Mouse (Mus musculus): ENCODE measurements around the gene Deup1. TPM values are rescaled to one million over a fixed set of nuclear protein-coding genes. Genes with fewer than 3 reads are reported as not detected.
"Not testable (repeated sequence)": the region's sequence is repeated elsewhere in the genome, so short reads cannot be mapped to it uniquely, and the experiment has no call there.

Gene Deup1
- total RNA-seq, 2 experiments from 2014 or later = 0.35 to 0.68 TPM

DNA sequence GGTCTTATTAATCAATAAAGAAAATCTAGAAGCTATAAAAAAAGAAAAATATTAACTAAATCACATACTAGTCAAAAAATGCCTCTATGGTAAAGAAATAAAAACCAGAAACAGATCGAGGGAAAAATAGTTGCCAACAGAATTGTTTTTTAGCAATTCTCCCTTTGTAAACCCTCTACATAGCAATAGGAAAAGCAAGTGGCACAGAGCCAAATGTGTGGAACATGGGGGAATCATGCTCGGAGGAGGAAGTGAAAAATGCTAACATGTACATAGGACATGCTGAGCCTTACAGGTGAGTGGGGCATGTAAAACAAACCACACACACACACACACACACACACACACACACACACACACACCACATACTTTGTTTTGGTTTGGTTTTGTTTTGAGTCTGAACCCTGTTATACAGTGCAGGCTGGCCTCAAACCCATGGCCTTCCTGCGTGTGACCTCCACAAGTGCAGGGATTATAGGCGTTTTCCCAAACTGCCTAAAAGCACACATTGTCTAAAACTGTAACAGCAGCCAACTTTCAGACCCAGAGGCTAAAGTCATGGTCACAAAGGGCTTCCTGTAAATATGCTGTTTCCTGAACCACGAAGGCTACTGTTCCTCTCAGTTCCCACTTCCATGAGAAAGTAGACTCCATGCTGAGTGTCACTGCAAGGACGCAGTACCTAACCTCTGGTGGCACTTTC is 27.4 kb downstream of the Deup1 start:
- no peak for DNase-seq (ENCODE audit: low spot score in 2 of 2)
- intact Hi-C loops (cut with DNase I) = no loop called here

DNA sequence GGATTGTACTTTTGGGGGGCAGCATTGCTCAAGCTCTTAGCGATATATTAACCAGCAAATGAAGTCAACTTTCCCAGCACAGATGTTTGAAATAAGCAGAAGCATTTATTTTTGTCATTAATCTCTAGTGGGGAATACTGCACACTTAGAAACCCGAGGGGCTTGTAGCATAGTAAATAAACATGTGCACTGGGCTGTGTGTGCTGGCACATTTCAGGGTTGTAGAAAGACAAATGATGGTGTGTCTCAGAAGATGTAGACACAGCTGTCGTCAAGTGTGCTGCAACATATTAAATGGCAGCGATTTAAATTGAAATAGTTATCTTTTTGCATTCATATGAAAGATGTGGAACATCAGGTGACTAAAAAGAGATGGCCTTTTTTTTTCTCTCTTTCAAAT is 31.1 kb downstream of the Deup1 start:
- no peak for DNase-seq (ENCODE audit: low spot score in 2 of 2)
- intact Hi-C loops (cut with DNase I) = no loop called here

DNA sequence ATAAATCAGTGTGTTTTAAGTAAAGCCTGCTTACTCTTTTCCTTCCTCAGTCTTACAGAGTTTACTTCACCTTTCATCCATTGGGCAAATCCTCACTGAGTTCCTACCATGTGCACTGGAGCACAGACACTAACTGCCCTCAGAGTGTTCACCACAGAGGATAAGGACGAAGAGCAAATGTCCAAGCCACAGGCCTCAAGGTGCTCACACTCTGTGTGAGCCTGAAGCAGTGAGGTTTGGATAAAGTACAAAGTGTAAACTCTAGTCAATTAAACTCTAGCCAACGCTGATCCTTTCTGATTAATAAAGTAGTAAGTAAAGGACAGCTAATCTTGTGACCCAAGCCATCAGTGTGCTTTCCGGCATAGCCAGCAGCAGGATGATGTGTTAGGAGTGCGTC is 33.6 kb downstream of the Deup1 start:
- no peak for DNase-seq (ENCODE audit: low spot score in 2 of 2)
- intact Hi-C loops (cut with DNase I) = no loop called here

DNA sequence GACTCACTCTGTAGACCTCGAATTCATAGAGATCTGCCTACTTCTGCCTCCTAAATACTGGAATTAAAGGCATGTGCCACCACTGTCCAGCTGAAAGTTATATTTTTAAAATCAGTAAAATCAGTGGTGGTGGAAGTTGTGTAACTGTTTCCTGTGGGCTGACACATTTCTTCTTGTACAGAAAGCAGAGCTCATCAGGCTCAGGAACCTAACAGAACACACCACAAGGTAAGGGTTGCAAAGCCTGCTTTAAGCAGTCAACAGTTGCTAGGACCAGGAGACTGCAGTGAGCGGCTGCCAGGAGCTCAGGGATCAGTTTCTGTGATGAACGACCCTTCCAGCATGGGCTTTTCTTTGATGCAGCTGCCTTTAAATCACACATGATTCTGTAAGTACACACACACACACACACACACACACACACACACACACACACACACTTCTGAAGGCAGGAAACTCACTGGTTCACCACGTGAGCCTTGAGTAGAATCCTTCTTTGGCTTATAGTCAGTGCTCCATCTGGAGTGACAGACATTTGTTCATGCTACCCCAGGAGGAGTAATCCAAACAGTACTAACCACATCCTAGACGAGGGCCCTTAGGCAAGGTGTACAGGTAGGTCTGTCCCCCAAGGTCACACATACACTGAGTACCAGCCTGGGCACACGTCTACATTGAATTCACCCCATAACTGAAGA is 40.4 kb downstream of the Deup1 start:
- intact Hi-C loops (cut with DNase I) = no loop called here

GRCm38 (mm10) chr9:15585956-15586355 is 41.8 kb downstream of the Deup1 start:
- DNase-seq (ENCODE audit: low spot score in 2 of 2) = no peak
- intact Hi-C loops (cut with DNase I) = no loop called here

More for the DNA sequence above, 40.4 kb downstream of the Deup1 start:
- DNase-seq (ENCODE audit: low spot score in 2 of 2) = no peak

DNA sequence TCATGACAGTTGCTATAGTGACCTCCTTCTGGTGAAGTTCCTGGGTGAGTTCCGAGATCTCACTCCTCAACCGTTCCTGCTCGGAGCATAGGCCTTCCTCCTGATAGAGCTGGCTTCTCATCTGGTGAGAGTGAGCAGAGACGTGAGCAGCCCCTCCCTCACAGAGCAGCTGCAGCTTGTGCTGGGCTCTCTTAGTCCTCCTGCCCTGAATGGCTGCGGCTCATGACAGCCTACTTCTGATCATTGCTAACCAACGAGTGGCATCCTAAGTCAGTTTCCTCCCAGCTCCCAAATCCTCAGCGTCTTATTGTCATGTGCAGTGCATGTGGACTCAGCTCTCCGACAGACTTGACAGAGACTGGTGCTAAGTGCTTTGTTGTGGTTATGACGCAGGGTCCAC is 43.5 kb downstream of the Deup1 start:
- no peak for DNase-seq (ENCODE audit: low spot score in 2 of 2)
- intact Hi-C loops (cut with DNase I) = no loop called here

DNA sequence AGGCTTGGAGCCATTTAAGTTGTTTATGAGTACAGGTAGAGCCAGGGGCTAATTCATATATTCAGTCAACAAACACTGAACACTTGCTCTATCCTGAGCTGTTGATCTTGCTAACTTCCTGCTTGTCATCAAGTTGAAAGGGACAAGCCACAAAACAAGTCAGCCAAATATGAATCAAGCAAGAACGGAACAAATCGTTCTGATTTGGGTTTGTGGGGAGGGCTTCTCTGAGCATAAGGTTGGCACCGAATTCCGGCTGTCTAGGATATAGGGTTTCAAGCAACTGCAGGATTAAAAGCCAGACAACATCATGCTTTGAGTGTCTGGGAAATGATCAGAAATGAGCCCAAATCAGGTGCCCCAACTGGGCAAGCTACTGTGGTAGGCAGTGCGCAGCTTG is 45.7 kb downstream of the Deup1 start:
- intact Hi-C loops (cut with DNase I) = no loop called here
- DNase-seq (ENCODE audit: low spot score in 2 of 2) = no peak

- no peak for DNase-seq (ENCODE audit: low spot score in 2 of 2)
- intact Hi-C loops (cut with DNase I) = no loop called here
These were observed 47.6 kb downstream of the Deup1 start for GRCm38 (mm10) chr9:15580176-15580575.

DNA sequence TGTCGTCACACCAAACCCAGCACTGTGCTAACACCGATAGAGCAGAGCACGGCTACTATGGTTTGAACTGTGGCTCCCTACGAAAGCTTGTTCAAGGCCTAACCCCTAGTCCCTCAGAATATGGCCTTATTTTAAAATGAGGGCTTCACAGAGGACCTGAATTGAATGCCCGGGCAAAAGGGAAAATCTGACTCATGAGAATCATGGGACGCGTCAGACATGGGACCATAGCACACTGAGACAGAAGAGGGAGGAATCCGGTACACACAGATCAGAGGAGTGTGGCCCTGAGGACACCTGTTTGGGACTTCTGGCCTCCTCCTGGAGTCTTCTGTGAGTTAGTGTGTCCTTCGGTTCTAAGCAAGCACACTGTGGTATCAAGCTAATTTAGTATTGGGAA is 48.8 kb downstream of the Deup1 start:
- no peak for DNase-seq (ENCODE audit: low spot score in 2 of 2)
- intact Hi-C loops (cut with DNase I) = no loop called here

DNA sequence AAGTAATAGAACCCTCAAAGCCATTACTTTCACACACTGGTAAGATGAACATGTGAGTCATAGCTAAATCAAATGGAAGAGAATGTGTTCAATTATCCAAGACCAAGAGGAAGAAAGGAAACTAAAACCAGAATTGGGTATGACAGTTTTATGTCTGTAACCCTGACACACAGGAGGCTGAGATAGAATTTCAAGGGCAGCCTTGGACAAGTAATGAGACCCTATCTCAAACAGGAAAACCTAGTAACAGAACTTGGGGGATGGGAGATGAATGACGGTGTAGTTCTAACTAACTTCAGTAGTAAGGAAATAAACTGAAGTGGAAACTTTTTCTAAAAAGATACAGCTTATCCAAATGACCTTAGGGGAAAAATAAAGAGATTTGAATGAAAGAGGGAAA is 49.3 kb downstream of the Deup1 start:
- no peak for DNase-seq (ENCODE audit: low spot score in 2 of 2)
- intact Hi-C loops (cut with DNase I) = no loop called here

GRCm38 (mm10) chr9:15574750-15575454 is 52.8 kb downstream of the Deup1 start:
- intact Hi-C loops (cut with DNase I) = no loop called here
- no peak for DNase-seq (ENCODE audit: low spot score in 2 of 2)

GRCm38 (mm10) chr9:15562353-15562752 is 65.4 kb downstream of the Deup1 start:
- intact Hi-C loops (cut with DNase I) = no loop called here
- no peak for DNase-seq (ENCODE audit: low spot score in 2 of 2)

- peak in 1 of 2 experiments; percentile 19 for DNase-seq (ENCODE audit: low spot score in 2 of 2)
- intact Hi-C loops (cut with DNase I) = no loop called here
These were observed 67.3 kb downstream of the Deup1 start for GRCm38 (mm10) chr9:15560451-15560850.

GRCm38 (mm10) chr9:15553322-15553721 is 74.4 kb downstream of the Deup1 start:
- intact Hi-C loops (cut with DNase I) = no loop called here
- no peak for DNase-seq (ENCODE audit: low spot score in 2 of 2)

DNA sequence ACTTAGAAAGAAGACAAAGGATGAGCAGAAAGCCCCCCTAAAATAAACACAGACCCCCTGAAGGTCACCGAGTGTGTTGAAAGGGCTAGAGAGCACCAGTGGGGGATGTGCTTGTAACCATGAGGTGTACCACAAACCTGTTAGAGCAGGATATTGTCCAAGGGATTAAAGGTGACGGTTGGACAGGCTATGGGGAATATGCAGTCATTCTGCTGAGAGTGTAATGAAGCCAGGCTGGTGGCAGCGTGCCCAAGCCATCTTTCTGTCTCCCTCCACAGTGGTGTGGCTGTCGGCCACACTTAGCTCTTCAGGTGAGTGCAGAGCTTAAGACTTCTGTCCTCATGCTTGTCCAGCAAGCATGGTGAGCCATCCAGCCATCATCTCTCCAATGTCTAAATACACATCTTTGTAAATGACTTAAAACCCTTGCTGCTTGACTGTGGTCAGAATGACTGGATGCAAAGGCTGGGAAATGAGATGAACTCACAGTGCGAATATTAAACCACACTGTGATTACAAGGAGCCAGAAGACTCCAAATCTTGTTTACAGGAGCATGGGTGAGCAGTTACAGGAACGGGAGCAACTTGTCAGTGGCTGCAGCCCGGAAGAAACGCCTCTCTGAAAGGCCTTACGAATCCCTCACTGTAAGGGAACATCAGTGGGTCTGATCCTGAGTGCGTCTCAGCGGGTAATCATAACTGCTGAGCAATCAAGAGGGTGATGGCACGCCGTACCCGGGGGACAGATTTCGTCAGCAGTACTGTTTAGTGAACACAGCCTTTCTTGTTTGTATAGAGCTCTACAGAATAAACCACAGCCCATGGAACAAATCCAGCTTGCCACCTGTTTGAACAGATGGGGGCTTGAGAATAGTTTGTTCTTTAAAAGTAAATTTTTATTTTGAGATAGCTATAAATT is 75.5 kb downstream of the Deup1 start:
- DNase-seq (ENCODE audit: low spot score in 2 of 2) = peak in 1 of 2 experiments; percentile 32
- intact Hi-C loops (cut with DNase I) = no loop called here

GRCm38 (mm10) chr9:15551073-15551472 is 76.7 kb downstream of the Deup1 start:
- intact Hi-C loops (cut with DNase I); DNase-seq (ENCODE audit: low spot score in 2 of 2): not testable (repeated sequence)

DNA sequence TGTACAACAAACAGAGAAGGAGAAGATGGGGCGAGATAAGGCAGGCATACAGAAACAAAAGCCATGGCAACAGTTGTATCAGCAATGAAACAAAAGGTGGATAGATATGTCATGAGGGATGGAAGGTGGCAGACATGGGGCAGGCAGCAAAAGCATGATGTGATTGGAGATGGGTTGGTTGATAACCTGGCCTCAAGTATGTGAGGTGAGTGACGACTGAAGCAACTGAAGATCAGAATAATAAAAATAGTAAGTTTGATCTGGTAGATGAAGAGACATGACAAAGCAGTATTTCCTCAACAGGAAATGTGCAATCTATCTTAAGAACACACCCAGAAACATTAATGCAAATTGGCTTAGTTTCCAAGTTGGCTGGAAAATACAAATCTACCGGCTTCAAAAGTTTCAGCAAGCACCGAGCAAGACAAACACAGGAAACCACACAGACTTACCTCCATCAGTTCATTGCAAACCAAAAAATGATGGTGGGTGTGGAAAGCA is 77.2 kb downstream of the Deup1 start:
- DNase-seq (ENCODE audit: low spot score in 2 of 2) = no peak
- intact Hi-C loops (cut with DNase I) = no loop called here

DNA sequence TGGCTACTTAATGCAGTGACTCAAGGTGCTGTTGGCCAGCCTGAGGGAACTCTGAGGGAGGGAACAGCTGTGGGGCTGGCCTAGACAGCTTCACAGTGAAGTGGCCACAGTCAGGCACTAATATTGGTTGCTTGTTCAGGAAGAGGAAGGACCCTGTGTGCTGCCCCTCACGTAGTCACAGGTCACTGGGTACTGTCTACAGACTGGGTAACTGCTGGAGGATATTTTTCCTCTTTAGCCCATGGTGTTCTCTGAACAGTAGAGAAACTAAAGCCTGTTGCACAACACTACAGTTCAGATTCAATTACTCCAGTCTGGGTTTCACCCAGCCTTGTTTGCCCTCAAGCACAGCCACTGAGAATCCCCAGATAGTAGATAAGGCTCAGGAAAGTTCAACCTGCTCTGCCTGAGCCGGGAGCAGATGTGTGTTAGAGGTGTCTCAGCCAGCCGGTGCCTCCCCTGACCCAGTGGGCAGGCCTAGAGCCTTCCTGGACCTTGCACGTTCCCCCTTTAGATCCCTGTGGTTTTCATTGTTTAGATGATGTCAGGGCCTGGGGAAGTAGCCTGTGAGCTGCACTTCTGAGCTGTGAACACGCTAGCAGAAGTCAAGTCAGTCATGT is 85.9 kb downstream of the Deup1 start:
- intact Hi-C loops (cut with DNase I) = no loop called here
- no peak for DNase-seq (ENCODE audit: low spot score in 2 of 2)

DNA sequence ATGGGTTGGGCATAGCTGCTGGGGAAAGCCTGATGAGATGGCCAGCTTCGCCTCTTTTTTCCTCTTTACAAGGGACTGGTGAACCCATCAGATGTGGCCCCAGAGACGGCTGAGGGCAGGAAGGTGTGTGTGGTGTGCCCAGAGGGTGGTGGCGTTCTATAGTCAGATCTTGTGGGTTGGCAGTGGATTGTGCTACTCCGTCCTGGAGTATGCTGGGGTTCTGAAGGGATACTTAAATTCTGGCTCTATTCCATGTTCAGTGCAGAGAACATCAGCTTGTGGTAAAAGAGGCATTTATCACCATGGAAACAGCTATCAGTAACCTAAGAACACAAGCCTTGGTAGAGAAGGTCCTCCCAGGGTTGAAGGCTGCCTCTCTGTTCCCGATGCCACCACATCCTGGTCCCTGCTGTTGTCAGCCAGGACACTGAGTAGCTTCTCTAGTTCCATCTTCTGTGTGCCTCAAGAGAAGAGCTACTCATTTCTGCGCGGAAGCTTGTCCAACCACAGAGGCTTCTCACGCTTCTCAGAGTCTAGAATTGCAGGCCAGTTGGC is 88.7 kb downstream of the Deup1 start:
- intact Hi-C loops (cut with DNase I) = no loop called here

More for the DNA sequence above, 88.7 kb downstream of the Deup1 start:
- no peak for DNase-seq (ENCODE audit: low spot score in 2 of 2)
